Mouse (Mus musculus): Measurements from ENCODE around the gene Adam1a. TPM values are rescaled to one million over a fixed set of nuclear protein-coding genes. Genes with fewer than 3 reads are reported as not detected.
A peak's percentile ranks its signal among the peaks of the same experiment; 100 is the strongest.

The Adam1a gene
- polyA plus RNA-seq, 1 experiment from 2014 or later, result 0.25 TPM

DNA sequence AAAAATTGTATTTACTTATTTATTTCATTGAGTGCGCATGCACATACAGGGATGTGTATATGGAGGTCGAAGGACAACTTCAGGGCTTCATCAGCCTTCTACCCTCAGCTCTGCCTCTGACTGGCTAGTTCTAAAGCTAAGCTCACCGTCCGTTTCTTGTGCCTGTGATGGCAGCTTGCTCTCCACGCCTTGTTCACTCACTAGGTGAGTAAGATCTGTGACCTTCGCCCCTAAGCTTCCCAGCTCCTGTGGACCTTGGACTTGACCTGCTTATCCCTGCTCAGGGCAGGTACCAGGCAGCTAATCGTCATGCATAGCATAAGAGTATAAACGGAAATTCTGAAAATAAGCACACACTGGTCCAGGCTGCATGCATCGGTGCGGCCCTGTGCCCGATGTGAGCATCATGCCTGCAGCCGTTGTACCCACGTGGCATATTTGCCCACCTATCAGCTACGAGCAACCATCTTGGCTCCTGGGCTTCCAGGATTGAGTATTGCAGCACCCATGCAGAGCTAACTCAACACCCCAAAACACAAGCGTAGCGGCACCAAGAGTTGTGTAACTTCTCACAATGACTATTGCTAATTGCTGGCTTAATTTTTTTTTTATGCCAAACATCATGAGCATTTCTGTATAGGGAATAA, 20.9 kb upstream of the Adam1a start:
- no peak overlapping the region for H3K4me3 ChIP-seq (ENCODE audit: low read depth, low read length)
- H3K36me3 ChIP-seq (replicated peaks; ENCODE audit: insufficient read depth, low read length), result peaks cover 40% of the 10 kb centered on the region
- H3K4me1 ChIP-seq (ENCODE audit: insufficient read depth), result peaks cover 6% of the 10 kb centered on the region; the same call in 1 of the 2 replicates
- H3K27me3 ChIP-seq (ENCODE audit: insufficient read depth, low read length), result no peaks in the 10 kb centered on the region
- WGBS (ENCODE audit: insufficient replicate concordance), result 71% methylated on average over 16 of the region's 16 CpGs
- ATAC-seq (peak; percentile 75), DNase-seq (peak; percentile 41)
- H3K9me3 ChIP-seq (ENCODE audit: low read length), result no peaks in the 10 kb centered on the region
- H3K27ac ChIP-seq (ENCODE audit: low read depth), result peak overlapping the region; percentile 50
- H3K9ac ChIP-seq (replicated peaks), result no peak overlapping the region
- H3K4me2 ChIP-seq (ENCODE audit: low read depth, low read length), result no peak overlapping the region
- TF ChIP-seq CTCF (IDR thresholded peaks at IDR 0.05; ENCODE audit: low read depth), result no peak
- no peak for TF ChIP-seq EP300 (IDR thresholded peaks at IDR 0.05; ENCODE audit: low read depth)

DNA sequence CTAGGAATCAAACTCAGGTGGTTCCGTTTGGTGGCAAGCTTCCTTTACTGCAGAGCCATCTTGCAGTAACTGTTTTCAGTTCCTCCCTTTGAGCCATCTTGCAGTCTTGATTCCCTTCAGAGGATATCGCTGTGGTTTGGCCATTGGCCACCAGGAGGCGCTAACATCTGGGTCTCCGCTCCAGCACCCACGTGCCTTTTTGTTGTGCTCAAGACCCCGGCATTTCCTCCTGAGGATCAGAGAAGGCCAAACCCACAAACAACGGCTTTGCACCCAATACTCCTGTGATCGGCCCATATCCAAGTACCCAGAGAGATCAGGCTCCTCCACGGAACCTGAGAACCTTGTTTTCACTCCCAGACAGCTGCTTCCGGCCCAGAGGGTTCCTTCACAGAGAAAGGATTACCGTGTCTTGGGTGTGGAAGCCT, 19.2 kb upstream of the Adam1a start:
- peaks cover 24% of the 10 kb centered on the region for H3K36me3 ChIP-seq (replicated peaks; ENCODE audit: insufficient read depth, low read length)
- peak; percentile 90 for DNase-seq
- no peaks in the 10 kb centered on the region for H3K9me3 ChIP-seq (ENCODE audit: low read length)
- H3K4me1 ChIP-seq (ENCODE audit: insufficient read depth), result peaks cover 6% of the 10 kb centered on the region; the same call in 1 of the 2 replicates
- peak overlapping the region; percentile 27; the same call in 1 of the 2 replicates for H3K4me3 ChIP-seq (ENCODE audit: low read depth, low read length)
- H3K9ac ChIP-seq (replicated peaks), result 0 out of 2 replicates have a peak overlapping the region, but pooled peaks have one; percentile 9
- 0 out of 2 replicates have a peak overlapping the region, but pooled peaks have one; percentile 13 for H3K27ac ChIP-seq (ENCODE audit: low read depth)
- H3K27me3 ChIP-seq (ENCODE audit: insufficient read depth, low read length), result no peaks in the 10 kb centered on the region
- WGBS (ENCODE audit: insufficient replicate concordance), result 3% methylated on average over 11 of the region's 11 CpGs
- peak; percentile 42 for ATAC-seq
- TF ChIP-seq EP300 (IDR thresholded peaks at IDR 0.05; ENCODE audit: low read depth) (no peak), CTCF (IDR thresholded peaks at IDR 0.05; ENCODE audit: low read depth) (peak; percentile 96)
- peak overlapping the region; percentile 60 for H3K4me2 ChIP-seq (ENCODE audit: low read depth, low read length)

DNA sequence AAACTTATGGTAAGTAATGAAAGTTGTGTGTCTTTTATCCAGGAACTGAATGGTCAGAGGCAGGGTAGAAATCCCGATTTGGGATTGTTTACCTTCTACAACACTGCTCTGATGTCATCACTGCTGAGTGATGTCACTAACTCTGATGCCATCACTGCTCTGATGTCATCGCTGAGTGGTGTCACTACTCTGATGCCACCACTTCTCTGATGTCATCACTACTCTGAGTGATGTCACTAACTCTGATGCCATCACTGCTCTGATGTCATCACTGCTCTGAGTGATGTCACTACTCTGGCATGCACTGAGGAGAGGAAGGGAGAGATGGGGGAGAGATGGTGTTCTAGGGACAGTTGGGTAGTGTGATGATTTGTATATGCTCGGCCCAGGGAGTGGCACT, 17.2 kb upstream of the Adam1a start:
- no peak for TF ChIP-seq EP300 (IDR thresholded peaks at IDR 0.05; ENCODE audit: low read depth)
- TF ChIP-seq CTCF (IDR thresholded peaks at IDR 0.05; ENCODE audit: low read depth), result no peak
- DNase-seq (no peak), ATAC-seq (no peak)
- WGBS (ENCODE audit: insufficient replicate concordance), result 79% methylated on average over 3 of the region's 3 CpGs
- H3K4me1 ChIP-seq (ENCODE audit: insufficient read depth), result peaks cover 6% of the 10 kb centered on the region; the same call in 1 of the 2 replicates
- peaks cover 5% of the 10 kb centered on the region; the same call in 1 of the 2 replicates for H3K36me3 ChIP-seq (replicated peaks; ENCODE audit: insufficient read depth, low read length)
- H3K27ac ChIP-seq (ENCODE audit: low read depth), result no peak overlapping the region
- no peak overlapping the region for H3K4me3 ChIP-seq (ENCODE audit: low read depth, low read length)
- no peaks in the 10 kb centered on the region for H3K9me3 ChIP-seq (ENCODE audit: low read length)
- H3K4me2 ChIP-seq (ENCODE audit: low read depth, low read length), result no peak overlapping the region
- H3K27me3 ChIP-seq (ENCODE audit: insufficient read depth, low read length), result no peaks in the 10 kb centered on the region
- no peak overlapping the region for H3K9ac ChIP-seq (replicated peaks)

DNA sequence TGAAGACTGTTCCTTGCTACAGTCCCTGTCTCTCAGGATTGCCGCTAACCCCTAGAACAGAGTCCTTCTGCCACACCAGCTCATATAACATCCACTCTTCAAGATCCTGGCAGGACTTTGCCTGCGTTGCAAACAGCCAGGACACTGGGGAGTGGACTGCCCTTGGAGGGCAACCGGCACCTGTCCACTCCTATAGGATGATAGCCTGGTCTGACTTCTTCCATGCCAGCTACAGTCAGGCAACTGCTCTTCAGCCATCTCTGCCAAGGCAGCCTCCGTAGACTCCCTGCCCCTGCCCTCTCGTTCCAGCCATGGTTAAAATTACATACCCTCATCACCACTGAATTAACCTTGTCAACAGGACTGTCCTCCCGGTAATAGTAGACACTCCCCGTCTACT, 3.9 kb upstream of the Adam1a start:
- H3K4me3 ChIP-seq (ENCODE audit: low read depth, low read length), result no peak overlapping the region
- H3K36me3 ChIP-seq (replicated peaks; ENCODE audit: insufficient read depth, low read length), result no peaks in the 10 kb centered on the region
- 81% methylated on average over 7 of the region's 7 CpGs for WGBS (ENCODE audit: insufficient replicate concordance)
- ATAC-seq, result no peak
- TF ChIP-seq CTCF (IDR thresholded peaks at IDR 0.05; ENCODE audit: low read depth) (no peak), EP300 (IDR thresholded peaks at IDR 0.05; ENCODE audit: low read depth) (no peak)
- no peak overlapping the region for H3K27ac ChIP-seq (ENCODE audit: low read depth)
- no peak overlapping the region for H3K9ac ChIP-seq (replicated peaks)
- no peak overlapping the region for H3K4me2 ChIP-seq (ENCODE audit: low read depth, low read length)
- DNase-seq, result no peak
- H3K9me3 ChIP-seq (ENCODE audit: low read length), result no peaks in the 10 kb centered on the region
- peaks cover 5% of the 10 kb centered on the region for H3K4me1 ChIP-seq (ENCODE audit: insufficient read depth)
- no peaks in the 10 kb centered on the region for H3K27me3 ChIP-seq (ENCODE audit: insufficient read depth, low read length)

DNA sequence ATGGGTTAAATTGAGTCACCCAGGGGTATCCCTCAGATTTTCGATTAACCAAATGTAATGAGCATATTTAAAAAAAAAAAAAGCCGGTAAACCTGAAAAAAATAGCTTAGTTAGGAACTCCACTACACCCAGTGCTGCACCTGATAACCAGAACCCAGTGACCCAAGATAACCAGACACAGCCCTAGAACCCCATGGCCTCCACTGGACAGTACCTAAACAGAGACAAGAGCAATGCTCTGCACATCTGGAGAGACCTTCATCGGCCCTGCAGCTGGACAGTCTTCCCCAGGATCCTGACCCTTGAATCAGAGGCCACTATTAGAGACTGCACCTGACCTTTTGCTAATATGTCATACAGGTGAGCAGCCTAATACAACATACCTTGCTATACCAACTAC, 1.8 kb upstream of the Adam1a start:
- Histone ChIP-seq H3K4me1 (ENCODE audit: insufficient read depth) (peaks cover 18% of the 10 kb centered on the region), H3K9ac (replicated peaks) (no peak overlapping the region), H3K27ac (ENCODE audit: low read depth) (no peak overlapping the region), H3K36me3 (replicated peaks; ENCODE audit: insufficient read depth, low read length) (no peaks in the 10 kb centered on the region), H3K9me3 (ENCODE audit: low read length) (no peaks in the 10 kb centered on the region), H3K27me3 (ENCODE audit: insufficient read depth, low read length) (no peaks in the 10 kb centered on the region), H3K4me3 (ENCODE audit: low read depth, low read length) (no peak overlapping the region), H3K4me2 (ENCODE audit: low read depth, low read length) (peak overlapping the region; percentile 71)
- no peak for TF ChIP-seq CTCF (IDR thresholded peaks at IDR 0.05; ENCODE audit: low read depth)
- TF ChIP-seq EP300 (IDR thresholded peaks at IDR 0.05; ENCODE audit: low read depth), result 0 out of 2 replicates have a peak, but pooled peaks have one; percentile 26
- ATAC-seq (no peak), DNase-seq (no peak)
- 76% methylated on average over 3 of the region's 3 CpGs for WGBS (ENCODE audit: insufficient replicate concordance)

DNA sequence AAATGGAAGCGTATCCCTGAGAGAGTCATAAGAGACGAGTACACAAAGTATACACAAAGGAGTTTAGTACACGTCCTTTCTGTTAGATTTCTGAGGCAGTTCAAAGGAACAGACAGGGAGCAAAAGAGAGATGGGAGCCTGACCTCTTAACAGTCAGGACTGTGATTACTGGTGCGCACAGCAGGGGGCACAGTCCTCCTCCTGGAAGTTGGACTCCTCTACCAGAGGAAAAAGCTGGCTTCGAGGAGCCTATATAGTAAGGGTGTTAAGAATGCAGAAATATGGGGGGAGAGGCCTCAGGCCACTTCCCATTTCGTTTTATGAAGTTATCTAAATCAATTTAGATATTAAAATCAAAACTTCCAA, 1.2 kb upstream of the Adam1a start:
- Histone ChIP-seq H3K27me3 (ENCODE audit: insufficient read depth, low read length) (no peaks in the 10 kb centered on the region), H3K4me2 (ENCODE audit: low read depth, low read length) (peak overlapping the region; percentile 71), H3K9me3 (ENCODE audit: low read length) (no peaks in the 10 kb centered on the region), H3K36me3 (replicated peaks; ENCODE audit: insufficient read depth, low read length) (no peaks in the 10 kb centered on the region), H3K4me3 (ENCODE audit: low read depth, low read length) (peak overlapping the region; percentile 75), H3K27ac (ENCODE audit: low read depth) (peak overlapping the region; percentile 93), H3K4me1 (ENCODE audit: insufficient read depth) (peaks cover 18% of the 10 kb centered on the region), H3K9ac (replicated peaks) (peak overlapping the region; percentile 89)
- DNase-seq (peak; percentile 70), ATAC-seq (peak; percentile 22)
- WGBS (ENCODE audit: insufficient replicate concordance), result 11% methylated on average over 6 of the region's 6 CpGs
- TF ChIP-seq CTCF (IDR thresholded peaks at IDR 0.05; ENCODE audit: low read depth), result peak; percentile 76
- TF ChIP-seq EP300 (IDR thresholded peaks at IDR 0.05; ENCODE audit: low read depth), result no peak

Data from liver, postnatal 0 days (tissue).